9 mouse cellular contexts compared by ENCODE assay signal in genomic region chr17:71782242-71782698, GRCm38 (mm10). TPM values are rescaled to one million over a fixed set of nuclear protein-coding genes. Genes with fewer than 3 reads are reported as not detected.
DNase-seq lines count a peak whose midpoint lies in the region; ATAC-seq and TF ChIP-seq lines count a peak whose summit lies in the region.
"Had no signal": no experiment of that assay in that cellular context is flagged by ENCODE, and none has a peak within 500 bp of the region (broad histone marks: within the 10 kb centered on the region; RNA-seq: fewer than 3 reads in every experiment).

No protein-coding gene starts in this region.

- WGBS in intestine, embryonic 16.5 days = 0% methylated on average over 9 of the region's 29 CpGs
- under 1% methylated on average over 20 of the region's 29 CpGs for WGBS in midbrain, embryonic 11.5 days

- no peaks in the 10 kb centered on the region for H3K27me3 ChIP-seq in ES-Bruce4 (ENCODE audit: control insufficient read depth, insufficient read depth, low read length, poor library complexity, severe bottlenecking)
- peaks cover 19% of the 10 kb centered on the region for H3K27me3 ChIP-seq in intestine, embryonic 16.5 days (replicated peaks; ENCODE audit: control insufficient read depth, insufficient read depth, low read length)
- H3K27me3 ChIP-seq in midbrain, embryonic 11.5 days (ENCODE audit: control insufficient read depth, insufficient read depth, low read length) = no peaks in the 10 kb centered on the region; the same call in 1 of the 2 replicates

- peaks cover 5% of the 10 kb centered on the region; the same call in 1 of the 2 replicates for H3K9me3 ChIP-seq in ES-Bruce4 (replicated peaks; ENCODE audit: control insufficient read depth, insufficient read depth, low read length, poor library complexity, severe bottlenecking)
- no peaks in the 10 kb centered on the region for H3K9me3 ChIP-seq in intestine, embryonic 16.5 days (ENCODE audit: control insufficient read depth, low read length)
- no peaks in the 10 kb centered on the region for H3K9me3 ChIP-seq in midbrain, embryonic 11.5 days (ENCODE audit: control insufficient read depth, low read length)

- no peak for TF ChIP-seq CTCF in gastrocnemius, adult 2 months (IDR thresholded peaks at IDR 0.05)
- no peak for TF ChIP-seq CTCF in ES-Bruce4 (IDR thresholded peaks at IDR 0.05; ENCODE audit: low read depth, low read length)
- TF ChIP-seq CTCF in embryonic fibroblast, embryonic 13.5 days (IDR thresholded peaks at IDR 0.05; ENCODE audit: borderline replicate concordance, insufficient read depth, low read length) = no peak

- no peak for TF ChIP-seq POLR2A in ES-Bruce4 (IDR thresholded peaks at IDR 0.05; ENCODE audit: insufficient read depth, low read length)
- TF ChIP-seq POLR2A in embryonic fibroblast, embryonic 13.5 days (IDR thresholded peaks at IDR 0.05; ENCODE audit: low read depth, low read length) = no peak

- peak overlapping the region; percentile 80 for H3K4me2 ChIP-seq in intestine, embryonic 16.5 days (ENCODE audit: low read depth, low read length)
- peak overlapping the region; percentile 80 for H3K4me2 ChIP-seq in midbrain, embryonic 11.5 days

- H3K9ac ChIP-seq in ES-Bruce4 (ENCODE audit: low read depth, poor library complexity, severe bottlenecking) = peak overlapping the region; percentile 76
- peak overlapping the region; percentile 64; the same call in 1 of the 2 replicates for H3K9ac ChIP-seq in intestine, embryonic 16.5 days (ENCODE audit: low read depth, low read length)
- H3K9ac ChIP-seq in midbrain, embryonic 11.5 days (ENCODE audit: low read length) = peak overlapping the region; percentile 92

- no peak for TF ChIP-seq EP300 in ES-Bruce4 (IDR thresholded peaks at IDR 0.05; ENCODE audit: insufficient read depth, low read depth, low read length)

- intact Hi-C loops in gastrocnemius, adult 2 months (cut with DNase I) = loop anchor here (2.0 to 5.0 kb wide), 3 partner anchors 49 to 120 kb away; no protein-coding TSS in a partner anchor
- intact Hi-C loops in gastrocnemius, postnatal 36 days (cut with DNase I) = no loop called here

- peak overlapping the region; percentile 83 for H3K4me3 ChIP-seq in gastrocnemius, adult 2 months
- peak overlapping the region; percentile 80 for H3K4me3 ChIP-seq in ES-Bruce4 (ENCODE audit: low read depth, low read length)
- peak overlapping the region; percentile 10; the same call in 1 of the 2 replicates for H3K4me3 ChIP-seq in embryonic fibroblast, embryonic 13.5 days (ENCODE audit: insufficient read depth, low read length)
- peak overlapping the region; percentile 57 for H3K4me3 ChIP-seq in intestine, embryonic 16.5 days (ENCODE audit: low read length)
- H3K4me3 ChIP-seq in midbrain, embryonic 11.5 days (ENCODE audit: low read depth, low read length) = peak overlapping the region; percentile 82

- H3K36me3 ChIP-seq in ES-Bruce4 (ENCODE audit: control insufficient read depth, insufficient read depth, low read length, poor library complexity, severe bottlenecking) = no peaks in the 10 kb centered on the region
- no peaks in the 10 kb centered on the region for H3K36me3 ChIP-seq in intestine, embryonic 16.5 days (ENCODE audit: control insufficient read depth, insufficient read depth, low read length)
- H3K36me3 ChIP-seq in midbrain, embryonic 11.5 days (ENCODE audit: control insufficient read depth, insufficient read depth, low read length) = no peaks in the 10 kb centered on the region
- H3K36me3 ChIP-seq: G1E had no signal

- peak overlapping the region; percentile 91 for H3K27ac ChIP-seq in gastrocnemius, adult 2 months
- H3K27ac ChIP-seq in ES-Bruce4 (ENCODE audit: insufficient read depth, low read length) = no peak overlapping the region
- H3K27ac ChIP-seq in embryonic fibroblast, embryonic 13.5 days (ENCODE audit: insufficient read depth, low read length) = no peak overlapping the region
- H3K27ac ChIP-seq in intestine, embryonic 16.5 days (ENCODE audit: low read length) = no peak overlapping the region
- no peak overlapping the region for H3K27ac ChIP-seq in midbrain, embryonic 11.5 days (ENCODE audit: low read depth, low read length)

- no peak for DNase-seq in gastrocnemius, adult 2 months
- no peak for DNase-seq in gastrocnemius, postnatal 36 days
- DNase-seq in midbrain, embryonic 11.5 days (ENCODE audit: low spot score, missing footprints) = peak; percentile 91
- DNase-seq in yolk sac, embryonic 10.5 days (ENCODE audit: low spot score) = peak; percentile 2
- DNase-seq in adrenal gland, adult 2 months = no peak

- H3K4me1 ChIP-seq in ES-Bruce4 (ENCODE audit: control insufficient read depth, insufficient read depth, low read length) = no peaks in the 10 kb centered on the region
- H3K4me1 ChIP-seq in embryonic fibroblast, embryonic 13.5 days (ENCODE audit: control insufficient read depth, insufficient read depth, low read length) = peaks cover 6% of the 10 kb centered on the region; the same call in 1 of the 2 replicates
- peaks cover 12% of the 10 kb centered on the region; the same call in 1 of the 2 replicates for H3K4me1 ChIP-seq in intestine, embryonic 16.5 days (ENCODE audit: control insufficient read depth, insufficient read depth, low read length)
- peaks cover 3% of the 10 kb centered on the region; the same call in 1 of the 2 replicates for H3K4me1 ChIP-seq in midbrain, embryonic 11.5 days (ENCODE audit: control insufficient read depth, insufficient read depth, low read length)

- ATAC-seq in intestine, embryonic 16.5 days = peak; percentile 64
- peak; percentile 90 for ATAC-seq in midbrain, embryonic 11.5 days (ENCODE audit: low FRiP score)

RNA-seq across cellular contexts. Expression of gene Clip4, which starts 14.0 kb away (rescaled TPM):
- 100 to 1,000 TPM; 104 to 183 TPM for total RNA-seq in gastrocnemius, adult 2 months (2021)
- 100 to 1,000 TPM in 1 of 2 experiments, 10 to 100 TPM in 1; 92.3 to 128 TPM for total RNA-seq in gastrocnemius, postnatal 36 days (2021)
- 13.3 and 14.7 TPM in 2 replicates for polyA plus RNA-seq in ES-Bruce4 (2011; ENCODE audit: insufficient read depth, insufficient read length, low read depth, missing spikeins)
- polyA plus RNA-seq in embryonic fibroblast, embryonic 13.5 days (2011; ENCODE audit: insufficient read length, low read depth, missing spikeins) = 14.9 and 25.8 TPM in 2 replicates
- 1.9 and 2.7 TPM in 2 replicates for polyA plus RNA-seq in intestine, embryonic 16.5 days (2015; fragmentation: Nextera tagmentation; extraction: Ambion mirVana)
- polyA plus RNA-seq in midbrain, embryonic 11.5 days (2014; fragmentation: Nextera tagmentation; extraction: Ambion mirVana) = 5.3 and 5.7 TPM in 2 replicates
- 10 to 100 TPM; 14.1 to 28.6 TPM for total RNA-seq in adrenal gland, adult 2 months (2021)
- 3.0 and 3.7 TPM in 2 replicates for polyA plus RNA-seq in adrenal gland, adult 2 months (2012; rRNA removed)
- polyA plus RNA-seq: G1E had no signal

RNA-seq across cellular contexts. Expression of gene Pcare, which starts 29.6 kb away (rescaled TPM):
- not detected for total RNA-seq in gastrocnemius, adult 2 months (2021)
- not detected for total RNA-seq in gastrocnemius, postnatal 36 days (2021)
- not detected in 2 replicates for polyA plus RNA-seq in ES-Bruce4 (2011; ENCODE audit: insufficient read depth, insufficient read length, low read depth, missing spikeins)
- polyA plus RNA-seq in embryonic fibroblast, embryonic 13.5 days (2011; ENCODE audit: insufficient read length, low read depth, missing spikeins) = not detected in 2 replicates
- not detected in 2 replicates for polyA plus RNA-seq in intestine, embryonic 16.5 days (2015; fragmentation: Nextera tagmentation; extraction: Ambion mirVana)
- not detected in 2 replicates for polyA plus RNA-seq in midbrain, embryonic 11.5 days (2014; fragmentation: Nextera tagmentation; extraction: Ambion mirVana)
- total RNA-seq in adrenal gland, adult 2 months (2021) = not detected
- polyA plus RNA-seq in adrenal gland, adult 2 months (2012; rRNA removed) = not detected in 2 replicates
- polyA plus RNA-seq: G1E had no signal

Comparison
In these comparisons a context has a peak if more than half of its experiments do, and no peak if none do; other contexts are left out.
1. DNase-seq: peak in midbrain, embryonic 11.5 days (single experiment) and yolk sac, embryonic 10.5 days (single experiment); none in gastrocnemius, adult 2 months (single experiment), gastrocnemius, postnatal 36 days (0 of 2) and adrenal gland, adult 2 months (single experiment).
2. H3K4me3 ChIP-seq: peak in every context shown above with its lines; median percentile 83 in gastrocnemius, adult 2 months; 82 in midbrain, embryonic 11.5 days; 80 in ES-Bruce4; 57 in intestine, embryonic 16.5 days; 10 in embryonic fibroblast, embryonic 13.5 days.
3. Peak in every context shown above with its lines, with median percentiles within 50 percentile points of each other: H3K9ac ChIP-seq.